Comparison of ENCODE assay signal across 7 mouse cellular contexts in the genomic region with DNA sequence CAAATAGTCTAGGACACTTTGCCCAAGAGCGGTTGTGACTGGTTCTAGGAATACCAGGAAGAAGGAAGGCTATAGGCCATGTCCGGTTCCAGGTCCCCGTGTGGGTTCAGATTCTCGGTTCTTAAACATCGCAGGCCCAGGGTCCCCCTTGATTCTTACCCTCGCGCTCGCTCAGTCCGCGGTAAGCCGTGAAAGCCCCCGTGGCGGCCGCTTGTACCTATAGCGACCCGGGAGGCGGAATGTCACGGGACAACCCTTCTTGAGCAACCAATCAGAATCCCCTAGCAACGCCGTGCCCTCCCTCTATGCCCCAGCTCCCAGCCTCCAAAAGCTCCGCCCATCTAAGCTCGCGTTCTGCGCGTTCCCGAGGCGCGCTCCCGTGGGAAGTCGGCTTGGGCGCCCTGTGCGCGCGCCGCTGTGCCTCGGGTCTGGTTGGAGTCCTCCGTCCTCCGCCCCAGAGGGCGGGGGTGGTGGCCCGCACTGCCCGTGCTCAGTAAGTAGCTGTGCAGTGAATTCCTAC. TPM values are rescaled to one million over a fixed set of nuclear protein-coding genes. Genes with fewer than 3 reads are reported as not detected.
A peak's percentile ranks its signal among the peaks of the same experiment; 100 is the strongest.
DNase-seq lines count a peak whose midpoint lies in the region; ATAC-seq and TF ChIP-seq lines count a peak whose summit lies in the region.

A gene (minus strand): TSS at position 333 of the 520 bp plus-strand sequence.
A gene (plus strand): TSS at position 350 of the 520 bp plus-strand sequence.
A gene (plus strand): TSS at position 367 of the 520 bp plus-strand sequence.

- WGBS in embryonic facial prominence, embryonic 10.5 days = under 1% methylated on average over 41 of the region's 41 CpGs
- under 1% methylated on average over 41 of the region's 41 CpGs for WGBS in intestine, postnatal 0 days
- under 1% methylated on average over 41 of the region's 41 CpGs for WGBS in midbrain, embryonic 12.5 days
- WGBS in small intestine, adult 2 months = under 1% methylated on average over 41 of the region's 41 CpGs

- peak; percentile 31; the same call in 1 of the 2 replicates for TF ChIP-seq POLR2A in small intestine, adult 2 months (IDR thresholded peaks at IDR 0.05; ENCODE audit: low read depth, low read length)

- TF ChIP-seq CTCF in intestine, postnatal 0 days (IDR thresholded peaks at IDR 0.05; ENCODE audit: low read depth) = peak; percentile 48
- TF ChIP-seq CTCF in small intestine, adult 2 months (IDR thresholded peaks at IDR 0.05; ENCODE audit: extremely low read depth, insufficient read length, insufficient replicate concordance, low read depth, low read length) = no peak

- H3K27me3 ChIP-seq in embryonic facial prominence, embryonic 10.5 days (replicated peaks; ENCODE audit: low read depth, poor library complexity, severe bottlenecking) = peaks cover 31% of the 10 kb centered on the region
- no peaks in the 10 kb centered on the region for H3K27me3 ChIP-seq in intestine, postnatal 0 days (replicated peaks; ENCODE audit: control insufficient read depth, insufficient read depth, low read length)
- H3K27me3 ChIP-seq in midbrain, embryonic 12.5 days = peaks cover 30% of the 10 kb centered on the region
- H3K27me3 ChIP-seq in small intestine, adult 2 months (ENCODE audit: control insufficient read depth, insufficient read depth, low read length) = 0 out of 2 replicates have a peak, but pooled peaks cover 3% of the 10 kb centered on the region

- intact Hi-C loops in left cerebral cortex, postnatal 4 days (cut with DNase I) = no loop called here

- H3K9me3 ChIP-seq in embryonic facial prominence, embryonic 10.5 days = no peaks in the 10 kb centered on the region
- H3K9me3 ChIP-seq in intestine, postnatal 0 days (ENCODE audit: control insufficient read depth) = no peaks in the 10 kb centered on the region
- no peaks in the 10 kb centered on the region for H3K9me3 ChIP-seq in midbrain, embryonic 12.5 days

- peaks cover 33% of the 10 kb centered on the region for H3K36me3 ChIP-seq in embryonic facial prominence, embryonic 10.5 days (replicated peaks)
- peaks cover 31% of the 10 kb centered on the region for H3K36me3 ChIP-seq in intestine, postnatal 0 days (ENCODE audit: control insufficient read depth, insufficient read depth)
- H3K36me3 ChIP-seq in midbrain, embryonic 12.5 days = peaks cover 23% of the 10 kb centered on the region
- peaks cover 29% of the 10 kb centered on the region for H3K36me3 ChIP-seq in small intestine, adult 2 months (ENCODE audit: control insufficient read depth, insufficient read depth, low read length)

- peak; percentile 75 for ATAC-seq in intestine, postnatal 0 days
- ATAC-seq in midbrain, embryonic 12.5 days (ENCODE audit: low FRiP score, low read depth) = peak; percentile 90

- peak within 1 kb of the TSS; percentile 70 for H3K4me2 ChIP-seq in intestine, postnatal 0 days (replicated peaks; ENCODE audit: low read depth)
- peak within 1 kb of the TSS; percentile 66 for H3K4me2 ChIP-seq in midbrain, embryonic 12.5 days (replicated peaks)

- peak within 1 kb of the TSS; percentile 85 for H3K27ac ChIP-seq in embryonic facial prominence, embryonic 10.5 days (replicated peaks)
- peak within 1 kb of the TSS; percentile 88 for H3K27ac ChIP-seq in intestine, postnatal 0 days (ENCODE audit: low read depth, low read length)
- H3K27ac ChIP-seq in midbrain, embryonic 12.5 days (replicated peaks) = 0 out of 2 replicates have a peak within 1 kb of the TSS, but pooled peaks have one; percentile 35
- peak within 1 kb of the TSS; percentile 39 for H3K27ac ChIP-seq in small intestine, adult 2 months (ENCODE audit: insufficient read depth, low read depth, low read length)

- DNase-seq in adrenal gland, postnatal 10 days = peak; percentile 98
- peak; percentile 97 for DNase-seq in embryonic facial prominence, embryonic 10.5 days (ENCODE audit: low spot score)
- DNase-seq in gonadal fat pad, adult 2 months (ENCODE audit: low read depth) = peak; percentile 68
- peak; percentile 94 for DNase-seq in left cerebral cortex, postnatal 4 days

- peaks cover 59% of the 10 kb centered on the region for H3K4me1 ChIP-seq in embryonic facial prominence, embryonic 10.5 days
- H3K4me1 ChIP-seq in intestine, postnatal 0 days (replicated peaks; ENCODE audit: control insufficient read depth, insufficient read depth, low read length) = peaks cover 9% of the 10 kb centered on the region; the same call in 1 of the 2 replicates
- peaks cover 22% of the 10 kb centered on the region for H3K4me1 ChIP-seq in midbrain, embryonic 12.5 days
- peaks cover 19% of the 10 kb centered on the region for H3K4me1 ChIP-seq in small intestine, adult 2 months (ENCODE audit: control insufficient read depth, insufficient read depth, insufficient read length, low read length)

- H3K9ac ChIP-seq in intestine, postnatal 0 days (ENCODE audit: low read depth, low read length) = peak within 1 kb of the TSS; percentile 57
- peak within 1 kb of the TSS; percentile 55 for H3K9ac ChIP-seq in midbrain, embryonic 12.5 days (replicated peaks)

- peak within 1 kb of the TSS; percentile 67 for H3K4me3 ChIP-seq in embryonic facial prominence, embryonic 10.5 days
- H3K4me3 ChIP-seq in intestine, postnatal 0 days (ENCODE audit: low read depth, low read length) = peak within 1 kb of the TSS; percentile 59
- peak within 1 kb of the TSS; percentile 55 for H3K4me3 ChIP-seq in midbrain, embryonic 12.5 days
- peak within 1 kb of the TSS; percentile 71 for H3K4me3 ChIP-seq in small intestine, adult 2 months (ENCODE audit: low read depth, low read length)

RNA-seq across cellular contexts. Expression of the first gene that starts in this region (rescaled TPM):
- total RNA-seq in adrenal gland, postnatal 10 days (2021) = 10 to 100 TPM; 57.0 to 62.5 TPM
- 19.2 and 24.0 TPM in 2 replicates for polyA plus RNA-seq in embryonic facial prominence, embryonic 10.5 days (2016; fragmentation: Nextera tagmentation; extraction: Ambion mirVana)
- 123 and 151 TPM in 2 replicates for polyA plus RNA-seq in gonadal fat pad, adult 2 months (2012; rRNA removed)
- polyA plus RNA-seq in intestine, postnatal 0 days (2015; fragmentation: Nextera tagmentation; extraction: Ambion mirVana) = 1,439 and 1,503 TPM in 2 replicates
- total RNA-seq in left cerebral cortex, postnatal 4 days (2021) = 10 to 100 TPM; 32.1 to 33.6 TPM
- 24.0 and 24.9 TPM in 2 replicates for polyA plus RNA-seq in midbrain, embryonic 12.5 days (2016; fragmentation: Nextera tagmentation; extraction: Ambion mirVana)
- polyA plus RNA-seq in small intestine, adult 2 months (2012; rRNA removed) = 83.2 and 196 TPM in 2 replicates

RNA-seq across cellular contexts. Expression of the second gene that starts in this region (rescaled TPM):
- total RNA-seq in adrenal gland, postnatal 10 days (2021) = 1 to 10 TPM; 3.5 to 3.7 TPM
- 4.9 TPM in 2 replicates for polyA plus RNA-seq in embryonic facial prominence, embryonic 10.5 days (2016; fragmentation: Nextera tagmentation; extraction: Ambion mirVana)
- polyA plus RNA-seq in gonadal fat pad, adult 2 months (2012; rRNA removed) = 1.5 and 1.6 TPM in 2 replicates
- polyA plus RNA-seq in intestine, postnatal 0 days (2015; fragmentation: Nextera tagmentation; extraction: Ambion mirVana) = 5.4 and 5.5 TPM in 2 replicates
- 1 to 10 TPM; 1.1 to 1.2 TPM for total RNA-seq in left cerebral cortex, postnatal 4 days (2021)
- 3.3 and 4.1 TPM in 2 replicates for polyA plus RNA-seq in midbrain, embryonic 12.5 days (2016; fragmentation: Nextera tagmentation; extraction: Ambion mirVana)
- 0.42 and 0.56 TPM in 2 replicates for polyA plus RNA-seq in small intestine, adult 2 months (2012; rRNA removed)

RNA-seq across cellular contexts. Expression of the third gene that starts in this region (rescaled TPM):
- total RNA-seq in adrenal gland, postnatal 10 days (2021) = 100 to 1,000 TPM; 159 to 168 TPM
- 212 and 215 TPM in 2 replicates for polyA plus RNA-seq in embryonic facial prominence, embryonic 10.5 days (2016; fragmentation: Nextera tagmentation; extraction: Ambion mirVana)
- polyA plus RNA-seq in gonadal fat pad, adult 2 months (2012; rRNA removed) = 228 and 229 TPM in 2 replicates
- 448 and 457 TPM in 2 replicates for polyA plus RNA-seq in intestine, postnatal 0 days (2015; fragmentation: Nextera tagmentation; extraction: Ambion mirVana)
- 100 to 1,000 TPM; 122 to 125 TPM for total RNA-seq in left cerebral cortex, postnatal 4 days (2021)
- 248 and 261 TPM in 2 replicates for polyA plus RNA-seq in midbrain, embryonic 12.5 days (2016; fragmentation: Nextera tagmentation; extraction: Ambion mirVana)
- 200 and 394 TPM in 2 replicates for polyA plus RNA-seq in small intestine, adult 2 months (2012; rRNA removed)

Comparison
In these comparisons a context has a peak if more than half of its experiments do, and no peak if none do; other contexts are left out.
1. Peak in every context shown above with its lines: DNase-seq, ATAC-seq, H3K4me3 ChIP-seq and H3K27ac ChIP-seq.
2. H3K27ac ChIP-seq: peak in every context shown above with its lines; median percentile 88 in intestine, postnatal 0 days; 85 in embryonic facial prominence, embryonic 10.5 days; 39 in small intestine, adult 2 months; 35 in midbrain, embryonic 12.5 days.